Mouse (Mus musculus) G1E (cell line): ENCODE data around the gene Egfl8.

Source experiments
- CTCF ChIP-seq: IDR thresholded peaks from 2 replicates; pipeline ENCODE4 v1.5.1; 2012; ENCODE audit warnings: low read depth, low read length, inconsistent platforms, mixed read lengths
- GATA1 ChIP-seq: IDR thresholded peaks from 2 replicates; pipeline ENCODE4 v1.6.1; 2012; ENCODE audit warnings: borderline replicate concordance, low read length, inconsistent platforms, mixed read lengths
- GATA2 ChIP-seq: IDR thresholded peaks from 2 replicates; pipeline ENCODE4 v1.6.1; 2012; ENCODE audit warnings: low read depth, low read length, inconsistent platforms, borderline replicate concordance
- POLR2AphosphoS5 ChIP-seq: IDR thresholded peaks from 2 replicates; pipeline ENCODE4 v1.6.1; 2012; ENCODE audit warnings: low read depth, low read length, inconsistent platforms; ENCODE audit not compliant: insufficient replicate concordance
- TAL1 ChIP-seq: conservative IDR thresholded peaks from 2 replicates; pipeline ENCODE4 v1.6.1; 2012; ENCODE audit warnings: low read depth, low read length, inconsistent platforms, mixed read lengths

DNA sequence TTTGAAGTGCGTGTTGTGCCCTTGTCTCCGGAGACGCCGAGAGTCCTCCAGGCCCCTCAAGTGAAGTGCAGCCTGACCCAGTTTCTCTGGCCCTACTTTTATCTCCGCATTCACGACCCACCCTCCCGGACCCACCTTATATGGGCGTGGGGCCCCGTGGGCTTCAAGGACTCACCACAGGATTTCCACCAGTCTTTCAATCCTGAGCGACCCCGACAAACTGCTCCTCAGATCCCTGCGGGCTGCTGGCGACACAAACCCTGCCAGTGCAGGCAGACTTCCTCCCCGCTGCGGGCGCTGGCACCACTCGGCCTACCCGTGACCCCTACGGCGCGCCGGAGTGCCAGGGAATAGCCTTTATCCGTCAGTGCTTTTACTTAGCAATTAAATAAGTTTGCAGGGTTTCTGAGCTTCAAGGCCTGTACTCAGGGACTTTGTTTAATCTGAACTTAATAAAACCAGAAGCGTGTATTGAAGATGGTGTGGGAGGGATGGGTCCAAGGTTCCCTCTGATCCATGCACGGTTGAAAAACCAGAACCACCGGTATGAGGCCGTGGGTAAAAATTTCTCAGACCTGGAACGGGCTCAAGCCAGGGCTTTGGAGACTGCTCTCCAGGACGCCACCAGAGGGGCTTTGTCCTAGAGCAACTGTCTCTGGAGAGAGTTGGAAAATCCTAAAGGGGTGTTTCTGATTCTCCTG, 12.3 kb upstream of the Egfl8 start, which contains the start of gene Ppt2:
- TF ChIP-seq GATA1 (no peak), CTCF (no peak), POLR2AphosphoS5 (no peak), TAL1 (no peak), GATA2 (no peak)
